Mouse (Mus musculus): Measurements from ENCODE around the gene Nectin2. TPM values are rescaled to one million over a fixed set of nuclear protein-coding genes. Genes with fewer than 3 reads are reported as not detected.
A peak's percentile ranks its signal among the peaks of the same experiment; 100 is the strongest.

Gene Nectin2
- polyA plus RNA-seq, 1 experiment from 2014 or later = 66.5 TPM

GRCm38 (mm10) chr7:19768251-19768650 is 18.0 kb upstream of the Nectin2 start:
- Histone ChIP-seq H3K4me3 (peak overlapping the region; percentile 79), H3K27ac (peak overlapping the region; percentile 88), H3K9me3 (replicated peaks) (no peaks in the 10 kb centered on the region), H3K27me3 (no peaks in the 10 kb centered on the region), H3K36me3 (peaks cover 21% of the 10 kb centered on the region), H3K9ac (peak overlapping the region; percentile 88), H3K4me2 (peak overlapping the region; percentile 88), H3K4me1 (replicated peaks) (peaks cover 38% of the 10 kb centered on the region)
- peak; percentile 55 for ATAC-seq (replicated peaks; ENCODE audit: insufficient number of reproducible peaks, insufficient read depth, low FRiP score, low read depth)
- 64% methylated on average over 14 of the region's 14 CpGs for WGBS

- Histone ChIP-seq H3K4me3 (no peak overlapping the region), H3K9me3 (replicated peaks) (no peaks in the 10 kb centered on the region), H3K9ac (no peak overlapping the region), H3K4me2 (no peak overlapping the region), H3K4me1 (replicated peaks) (peaks cover 46% of the 10 kb centered on the region), H3K36me3 (peaks cover 31% of the 10 kb centered on the region), H3K27ac (no peak overlapping the region), H3K27me3 (no peaks in the 10 kb centered on the region)
- ATAC-seq (replicated peaks; ENCODE audit: insufficient number of reproducible peaks, insufficient read depth, low FRiP score, low read depth) = no peak
- 82% methylated on average over 9 of the region's 9 CpGs for WGBS
Measured at GRCm38 (mm10) chr7:19764581-19764980, 14.3 kb upstream of the Nectin2 start.

- Histone ChIP-seq H3K27me3 (no peaks in the 10 kb centered on the region), H3K4me1 (replicated peaks) (peaks cover 44% of the 10 kb centered on the region), H3K4me2 (no peak overlapping the region), H3K9ac (no peak overlapping the region), H3K4me3 (no peak overlapping the region), H3K9me3 (replicated peaks) (no peaks in the 10 kb centered on the region), H3K36me3 (peaks cover 35% of the 10 kb centered on the region), H3K27ac (0 out of 2 replicates have a peak overlapping the region, but pooled peaks have one; percentile 69)
- ATAC-seq (replicated peaks; ENCODE audit: insufficient number of reproducible peaks, insufficient read depth, low FRiP score, low read depth) = no peak
- WGBS = 75% methylated on average over 13 of the region's 13 CpGs
Measured at GRCm38 (mm10) chr7:19763829-19764477, 13.7 kb upstream of the Nectin2 start.

GRCm38 (mm10) chr7:19762283-19762682 is 12.0 kb upstream of the Nectin2 start:
- Histone ChIP-seq H3K27me3 (no peaks in the 10 kb centered on the region), H3K27ac (peak overlapping the region; percentile 69), H3K4me2 (no peak overlapping the region), H3K9ac (no peak overlapping the region), H3K4me3 (no peak overlapping the region), H3K36me3 (peaks cover 49% of the 10 kb centered on the region), H3K4me1 (replicated peaks) (peaks cover 36% of the 10 kb centered on the region), H3K9me3 (replicated peaks) (no peaks in the 10 kb centered on the region)
- WGBS = 39% methylated on average over 11 of the region's 11 CpGs
- no peak for ATAC-seq (replicated peaks; ENCODE audit: insufficient number of reproducible peaks, insufficient read depth, low FRiP score, low read depth)

GRCm38 (mm10) chr7:19760021-19760420 is 9.7 kb upstream of the Nectin2 start:
- H3K36me3 ChIP-seq = peaks cover 40% of the 10 kb centered on the region
- H3K4me2 ChIP-seq = no peak overlapping the region
- 68% methylated on average over 13 of the region's 13 CpGs for WGBS
- H3K4me3 ChIP-seq = no peak overlapping the region
- ATAC-seq (replicated peaks; ENCODE audit: insufficient number of reproducible peaks, insufficient read depth, low FRiP score, low read depth) = 0 out of 2 replicates have a peak, but pooled peaks have one; percentile 4
- H3K4me1 ChIP-seq (replicated peaks) = peaks cover 58% of the 10 kb centered on the region
- H3K27ac ChIP-seq = peak overlapping the region; percentile 86
- no peaks in the 10 kb centered on the region for H3K9me3 ChIP-seq (replicated peaks)
- no peaks in the 10 kb centered on the region for H3K27me3 ChIP-seq
- no peak overlapping the region for H3K9ac ChIP-seq

- WGBS = 85% methylated on average over 13 of the region's 13 CpGs
- Histone ChIP-seq H3K27ac (no peak overlapping the region), H3K9me3 (replicated peaks) (no peaks in the 10 kb centered on the region), H3K9ac (no peak overlapping the region), H3K4me3 (no peak overlapping the region), H3K27me3 (no peaks in the 10 kb centered on the region), H3K4me2 (no peak overlapping the region), H3K36me3 (peaks cover 30% of the 10 kb centered on the region), H3K4me1 (replicated peaks) (peaks cover 71% of the 10 kb centered on the region)
- no peak for ATAC-seq (replicated peaks; ENCODE audit: insufficient number of reproducible peaks, insufficient read depth, low FRiP score, low read depth)
Measured at GRCm38 (mm10) chr7:19758623-19759022, 8.3 kb upstream of the Nectin2 start.

GRCm38 (mm10) chr7:19755851-19756786 is 5.8 kb upstream of the Nectin2 start:
- H3K4me1 ChIP-seq (replicated peaks) = peaks cover 60% of the 10 kb centered on the region
- WGBS = 13% methylated on average over 24 of the region's 24 CpGs
- ATAC-seq (replicated peaks; ENCODE audit: insufficient number of reproducible peaks, insufficient read depth, low FRiP score, low read depth) = peak; percentile 90

GRCm38 (mm10) chr7:19755008-19755407 is 4.7 kb upstream of the Nectin2 start:
- 0 out of 2 replicates have a peak overlapping the region, but pooled peaks have one; percentile 10 for H3K9ac ChIP-seq
- H3K9me3 ChIP-seq (replicated peaks) = no peaks in the 10 kb centered on the region
- H3K36me3 ChIP-seq = peaks cover 20% of the 10 kb centered on the region
- no peak overlapping the region for H3K4me3 ChIP-seq
- WGBS = 88% methylated on average over 2 of the region's 2 CpGs
- peaks cover 60% of the 10 kb centered on the region for H3K4me1 ChIP-seq (replicated peaks)
- no peak for ATAC-seq (replicated peaks; ENCODE audit: insufficient number of reproducible peaks, insufficient read depth, low FRiP score, low read depth)
- no peaks in the 10 kb centered on the region for H3K27me3 ChIP-seq
- H3K27ac ChIP-seq = peak overlapping the region; percentile 95
- H3K4me2 ChIP-seq = peak overlapping the region; percentile 52; the same call in 1 of the 2 replicates

More at GRCm38 (mm10) chr7:19755851-19756786, 5.8 kb upstream of the Nectin2 start:
- H3K36me3 ChIP-seq = peaks cover 20% of the 10 kb centered on the region
- H3K9me3 ChIP-seq (replicated peaks) = no peaks in the 10 kb centered on the region
- H3K4me2 ChIP-seq = peak overlapping the region; percentile 52
- no peaks in the 10 kb centered on the region for H3K27me3 ChIP-seq
- peak overlapping the region; percentile 95 for H3K27ac ChIP-seq
- H3K9ac ChIP-seq = peak overlapping the region; percentile 47
- peak overlapping the region; percentile 20; the same call in 1 of the 2 replicates for H3K4me3 ChIP-seq

- Histone ChIP-seq H3K9ac (no peak overlapping the region), H3K27ac (peak overlapping the region; percentile 95), H3K27me3 (no peaks in the 10 kb centered on the region), H3K4me3 (no peak overlapping the region), H3K36me3 (peaks cover 15% of the 10 kb centered on the region), H3K4me2 (no peak overlapping the region), H3K4me1 (replicated peaks) (peaks cover 54% of the 10 kb centered on the region), H3K9me3 (replicated peaks) (no peaks in the 10 kb centered on the region)
- WGBS = 75% methylated on average over 1 of the region's 1 CpGs
- no peak for ATAC-seq (replicated peaks; ENCODE audit: insufficient number of reproducible peaks, insufficient read depth, low FRiP score, low read depth)
Measured at GRCm38 (mm10) chr7:19754065-19754464, 3.8 kb upstream of the Nectin2 start.

- H3K27ac ChIP-seq = peak overlapping the region; percentile 95
- WGBS = 48% methylated on average over 7 of the region's 7 CpGs
- peaks cover 10% of the 10 kb centered on the region for H3K36me3 ChIP-seq
- no peak overlapping the region for H3K4me3 ChIP-seq
- peaks cover 51% of the 10 kb centered on the region for H3K4me1 ChIP-seq (replicated peaks)
- H3K9ac ChIP-seq = no peak overlapping the region
- H3K27me3 ChIP-seq = no peaks in the 10 kb centered on the region
- ATAC-seq (replicated peaks; ENCODE audit: insufficient number of reproducible peaks, insufficient read depth, low FRiP score, low read depth) = no peak
- H3K9me3 ChIP-seq (replicated peaks) = no peaks in the 10 kb centered on the region
- H3K4me2 ChIP-seq = no peak overlapping the region
Measured at GRCm38 (mm10) chr7:19753587-19753986, 3.3 kb upstream of the Nectin2 start.

- H3K9me3 ChIP-seq (replicated peaks) = no peaks in the 10 kb centered on the region
- no peaks in the 10 kb centered on the region for H3K27me3 ChIP-seq
- H3K27ac ChIP-seq = 0 out of 2 replicates have a peak overlapping the region, but pooled peaks have one; percentile 95
- H3K4me2 ChIP-seq = no peak overlapping the region
- H3K36me3 ChIP-seq = peaks cover under 1% of the 10 kb centered on the region; the same call in 1 of the 2 replicates
- H3K4me1 ChIP-seq (replicated peaks) = peaks cover 57% of the 10 kb centered on the region
- H3K4me3 ChIP-seq = no peak overlapping the region
- H3K9ac ChIP-seq = no peak overlapping the region
- no peak for ATAC-seq (replicated peaks; ENCODE audit: insufficient number of reproducible peaks, insufficient read depth, low FRiP score, low read depth)
- WGBS = 71% methylated on average over 8 of the region's 8 CpGs
Measured at GRCm38 (mm10) chr7:19752652-19753051, 2.4 kb upstream of the Nectin2 start.

Data from heart, embryonic 15.5 days (tissue).